Mouse (Mus musculus) midbrain, embryonic 10.5 days (tissue): ENCODE measurements around the gene Pkp1. TPM values are rescaled to one million over a fixed set of nuclear protein-coding genes. Genes with fewer than 3 reads are reported as not detected.
A peak's percentile ranks its signal among the peaks of the same experiment; 100 is the strongest.

Source experiments
- DNase-seq: peaks from one replicate; pipeline ENCODE4 v3.0.0-alpha.2; 2017; ENCODE audit warnings: low spot score
- H3K27ac ChIP-seq: fragments of 300-500 bp; sonication (generic); replicated peaks from 2 replicates; pipeline ENCODE4 v1.5.1; 2016; ENCODE audit warnings: mild to moderate bottlenecking
- H3K27me3 ChIP-seq: fragments of 300-500 bp; sonication (generic); 2 replicates; pipeline ENCODE4 v1.6.1; 2016; ENCODE audit warnings: low read depth, mild to moderate bottlenecking; ENCODE audit not compliant: poor library complexity, severe bottlenecking
- H3K36me3 ChIP-seq: fragments of 300-500 bp; sonication (generic); 2 replicates; pipeline ENCODE4 v1.6.1; 2016; ENCODE audit warnings: mild to moderate bottlenecking, moderate library complexity
- H3K4me1 ChIP-seq: fragments of 300-500 bp; sonication (generic); 2 replicates; pipeline ENCODE4 v1.6.1; 2016
- H3K4me3 ChIP-seq: fragments of 300-500 bp; sonication (generic); 2 replicates; pipeline ENCODE4 v1.5.1; 2016; ENCODE audit warnings: mild to moderate bottlenecking, moderate library complexity
- H3K9me3 ChIP-seq: fragments of 300-500 bp; sonication (generic); replicated peaks from 2 replicates; pipeline ENCODE4 v1.6.1; 2016; ENCODE audit warnings: mild to moderate bottlenecking
- WGBS: fragments of 180-500 bp; shearing (Covaris S2); methylation state at CpG from one replicate; pipeline ENCODE4 v1.1.7; 2016; 5-methylcytosine and 5-hydroxymethylcytosine counted together
- polyA plus RNA-seq: library from polyadenylated mRNA; unstranded; fragments of >200 nt; fragmentation: Nextera tagmentation; extraction: Ambion mirVana; gene quantifications from 2 replicates; pipeline ENCODE4 v1.2.1, GENCODE M21; 2016

Gene Pkp1
- polyA plus RNA-seq, 1 experiment from 2014 or later, result not detected

GRCm38 (mm10) chr1:135850722-135851512 is 68.1 kb downstream of the Pkp1 start:
- Histone ChIP-seq H3K4me1 (peaks cover 38% of the 10 kb centered on the region), H3K4me3 (no peak overlapping the region), H3K27me3 (0 out of 2 replicates have a peak, but pooled peaks cover 3% of the 10 kb centered on the region), H3K9me3 (no peaks in the 10 kb centered on the region), H3K36me3 (no peaks in the 10 kb centered on the region), H3K27ac (peak overlapping the region; percentile 71)
- no peak for DNase-seq
- 70% methylated on average over 12 of the region's 12 CpGs for WGBS

GRCm38 (mm10) chr1:135847611-135848351 is 71.2 kb downstream of the Pkp1 start:
- 0 out of 2 replicates have a peak, but pooled peaks cover 3% of the 10 kb centered on the region for H3K27me3 ChIP-seq
- peak overlapping the region; percentile 9; the same call in 1 of the 2 replicates for H3K27ac ChIP-seq
- no peaks in the 10 kb centered on the region for H3K9me3 ChIP-seq
- no peak for DNase-seq
- WGBS, result 88% methylated on average over 17 of the region's 17 CpGs
- H3K4me3 ChIP-seq, result no peak overlapping the region
- H3K36me3 ChIP-seq, result no peaks in the 10 kb centered on the region
- peaks cover 38% of the 10 kb centered on the region for H3K4me1 ChIP-seq

DNA sequence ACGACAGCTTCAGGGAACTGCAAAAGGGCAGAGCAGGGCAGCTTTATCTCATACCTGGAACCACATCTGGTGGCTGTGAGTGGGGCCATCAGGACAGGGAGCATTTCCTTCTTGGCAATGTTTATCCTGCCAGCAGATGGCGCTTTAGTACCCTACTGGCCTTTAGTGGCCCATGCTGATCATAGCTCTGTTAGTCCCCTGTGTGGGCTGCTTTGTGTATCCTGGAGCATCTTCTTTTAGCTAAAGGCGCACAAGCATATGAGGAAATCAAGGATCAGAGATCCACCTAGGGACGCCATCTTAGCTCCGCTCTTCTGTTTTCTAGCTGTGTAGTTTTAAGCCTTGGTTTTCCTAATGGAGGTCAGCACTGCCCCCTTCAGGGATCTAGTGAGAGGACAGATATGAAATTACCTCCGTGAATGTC is 71.9 kb downstream of the Pkp1 start:
- 31% methylated on average over 6 of the region's 6 CpGs for WGBS
- H3K27ac ChIP-seq, result no peak overlapping the region

GRCm38 (mm10) chr1:135846632-135847031 is 72.4 kb downstream of the Pkp1 start:
- no peaks in the 10 kb centered on the region for H3K9me3 ChIP-seq
- no peak overlapping the region for H3K4me3 ChIP-seq
- no peak for DNase-seq
- no peaks in the 10 kb centered on the region for H3K36me3 ChIP-seq
- 0 out of 2 replicates have a peak, but pooled peaks cover 3% of the 10 kb centered on the region for H3K27me3 ChIP-seq
- WGBS, result 71% methylated on average over 5 of the region's 5 CpGs
- H3K4me1 ChIP-seq, result peaks cover 26% of the 10 kb centered on the region
- H3K27ac ChIP-seq, result no peak overlapping the region

More for the DNA sequence above, 71.9 kb downstream of the Pkp1 start:
- H3K36me3 ChIP-seq, result no peaks in the 10 kb centered on the region
- peak; percentile 54 for DNase-seq
- H3K27me3 ChIP-seq, result 0 out of 2 replicates have a peak, but pooled peaks cover 3% of the 10 kb centered on the region
- no peak overlapping the region for H3K4me3 ChIP-seq
- peaks cover 32% of the 10 kb centered on the region for H3K4me1 ChIP-seq
- H3K9me3 ChIP-seq, result no peaks in the 10 kb centered on the region

DNA sequence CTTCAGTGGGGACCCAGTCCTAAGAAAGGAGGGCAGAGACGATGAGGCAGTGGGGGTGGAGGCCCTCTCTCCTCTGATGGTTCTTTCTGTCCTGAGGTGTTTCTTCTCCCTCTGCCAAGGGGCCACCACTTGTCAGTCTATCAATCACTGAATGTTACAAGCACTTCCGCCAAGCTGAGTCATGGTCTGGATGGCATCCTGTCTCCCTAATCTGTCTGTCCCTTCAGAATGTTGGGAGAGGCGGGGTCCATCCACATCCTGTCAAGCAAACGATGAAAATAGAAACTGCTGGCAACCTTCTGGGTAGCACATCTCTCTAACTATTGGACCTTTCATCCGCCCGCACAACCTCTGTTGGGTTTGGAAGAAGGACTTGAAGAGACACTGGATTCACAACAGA is 74.5 kb downstream of the Pkp1 start:
- DNase-seq, result no peak
- H3K4me3 ChIP-seq, result no peak overlapping the region
- H3K4me1 ChIP-seq, result peaks cover 24% of the 10 kb centered on the region
- H3K36me3 ChIP-seq, result no peaks in the 10 kb centered on the region
- 0 out of 2 replicates have a peak, but pooled peaks cover 3% of the 10 kb centered on the region for H3K27me3 ChIP-seq
- WGBS, result 84% methylated on average over 6 of the region's 6 CpGs
- no peak overlapping the region for H3K27ac ChIP-seq
- H3K9me3 ChIP-seq, result no peaks in the 10 kb centered on the region

GRCm38 (mm10) chr1:135843519-135844262 is 75.3 kb downstream of the Pkp1 start:
- DNase-seq, result no peak
- H3K36me3 ChIP-seq, result no peaks in the 10 kb centered on the region
- 0 out of 2 replicates have a peak, but pooled peaks cover 3% of the 10 kb centered on the region for H3K27me3 ChIP-seq
- no peak overlapping the region for H3K27ac ChIP-seq
- WGBS, result 89% methylated on average over 10 of the region's 10 CpGs
- H3K4me1 ChIP-seq, result peaks cover 17% of the 10 kb centered on the region
- H3K9me3 ChIP-seq, result no peaks in the 10 kb centered on the region
- no peak overlapping the region for H3K4me3 ChIP-seq

- no peak for DNase-seq
These were observed 78.2 kb downstream of the Pkp1 start for GRCm38 (mm10) chr1:135840675-135841395.

DNA sequence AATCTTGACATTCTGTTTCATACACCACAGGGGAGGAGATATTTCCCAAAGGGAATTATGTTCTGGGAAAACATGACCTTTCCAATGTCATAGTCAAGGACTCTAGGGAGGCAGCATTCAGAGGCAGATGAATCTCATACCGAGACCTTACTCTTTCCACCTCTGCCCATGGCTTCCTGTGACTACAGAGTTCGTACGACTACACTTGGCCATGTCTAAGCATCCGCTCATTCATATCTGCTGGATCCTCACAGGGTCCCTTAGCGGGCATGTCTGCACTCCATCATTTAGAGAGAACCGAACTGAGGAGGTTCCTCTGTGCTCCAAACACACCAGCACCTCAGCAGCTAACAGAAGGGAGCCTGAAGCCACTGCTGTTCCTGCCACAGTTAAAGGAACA is 79.9 kb downstream of the Pkp1 start:
- Histone ChIP-seq H3K4me1 (peaks cover 26% of the 10 kb centered on the region), H3K9me3 (no peaks in the 10 kb centered on the region), H3K4me3 (no peak overlapping the region), H3K27ac (no peak overlapping the region), H3K36me3 (no peaks in the 10 kb centered on the region), H3K27me3 (no peaks in the 10 kb centered on the region)
- 93% methylated on average over 6 of the region's 6 CpGs for WGBS
- DNase-seq, result no peak

More at GRCm38 (mm10) chr1:135840675-135841395, 78.2 kb downstream of the Pkp1 start:
- H3K27me3 ChIP-seq, result no peaks in the 10 kb centered on the region
- H3K9me3 ChIP-seq, result no peaks in the 10 kb centered on the region
- H3K4me3 ChIP-seq, result no peak overlapping the region
- WGBS, result 74% methylated on average over 15 of the region's 15 CpGs
- no peak overlapping the region for H3K27ac ChIP-seq
- no peaks in the 10 kb centered on the region for H3K36me3 ChIP-seq
- H3K4me1 ChIP-seq, result peaks cover 22% of the 10 kb centered on the region

DNA sequence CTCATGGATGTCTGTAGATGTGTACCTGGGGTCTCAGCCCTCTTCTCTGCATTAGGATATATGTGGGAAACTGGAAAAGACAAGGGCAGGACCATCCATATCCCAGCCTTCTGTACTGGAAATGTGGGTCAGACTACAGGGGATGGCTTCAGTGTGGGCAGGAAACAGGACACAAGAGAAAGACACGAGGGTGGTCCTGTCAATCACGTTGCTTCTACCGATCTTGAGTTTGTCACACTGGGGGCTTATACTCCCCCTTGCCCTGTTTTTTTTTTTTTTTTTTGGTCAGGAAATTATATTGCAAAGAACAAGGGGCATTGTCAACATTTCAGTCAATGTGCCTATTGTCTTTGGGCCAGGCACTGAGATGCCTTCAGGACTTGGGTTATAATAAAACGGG is 80.4 kb downstream of the Pkp1 start:
- Histone ChIP-seq H3K9me3 (no peaks in the 10 kb centered on the region), H3K4me3 (no peak overlapping the region), H3K27ac (no peak overlapping the region), H3K36me3 (no peaks in the 10 kb centered on the region), H3K27me3 (no peaks in the 10 kb centered on the region), H3K4me1 (peaks cover 24% of the 10 kb centered on the region)
- DNase-seq, result no peak
- 70% methylated on average over 4 of the region's 4 CpGs for WGBS

- WGBS, result 71% methylated on average over 9 of the region's 9 CpGs
- Histone ChIP-seq H3K36me3 (no peaks in the 10 kb centered on the region), H3K4me1 (peaks cover 15% of the 10 kb centered on the region), H3K27ac (no peak within 1 kb of the TSS; the same call in 1 of the 2 replicates), H3K9me3 (no peaks in the 10 kb centered on the region), H3K4me3 (no peak within 1 kb of the TSS), H3K27me3 (0 out of 2 replicates have a peak, but pooled peaks cover 7% of the 10 kb centered on the region)
- DNase-seq, result no peak
These were observed 83.1 kb downstream of the Pkp1 start, which contains the start of gene Tnnt2 for GRCm38 (mm10) chr1:135835716-135836483. Gene Tnnt2 (plus strand): TSS chr1:135836354.

DNA sequence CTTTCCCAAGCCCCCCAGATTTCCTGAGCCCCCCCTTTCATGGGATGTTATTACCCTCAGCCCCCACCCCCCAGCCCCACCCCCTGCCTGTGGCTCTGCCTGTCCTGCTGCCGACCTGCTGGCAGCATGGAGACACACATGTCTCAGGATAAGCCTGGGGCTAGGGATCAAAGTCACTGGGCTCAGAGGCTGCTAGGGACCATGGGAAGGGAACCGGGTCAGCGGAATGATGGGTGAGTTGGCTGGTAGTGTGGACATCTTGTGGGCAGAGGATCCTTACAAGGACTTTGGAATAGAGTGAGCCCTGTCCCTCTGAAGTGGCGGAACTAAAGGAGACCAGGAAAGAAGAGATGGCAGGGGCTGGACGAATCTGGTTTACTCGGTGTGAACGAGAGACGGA is 84.0 kb downstream of the Pkp1 start:
- H3K4me1 ChIP-seq, result peaks cover 12% of the 10 kb centered on the region
- DNase-seq, result no peak
- H3K27ac ChIP-seq, result no peak overlapping the region
- WGBS, result 77% methylated on average over 8 of the region's 8 CpGs
- no peaks in the 10 kb centered on the region for H3K9me3 ChIP-seq
- H3K4me3 ChIP-seq, result no peak overlapping the region
- H3K27me3 ChIP-seq, result 0 out of 2 replicates have a peak, but pooled peaks cover 7% of the 10 kb centered on the region
- H3K36me3 ChIP-seq, result no peaks in the 10 kb centered on the region
